Mouse (Mus musculus): ENCODE data around the gene Ndufb7.
"Not testable (repeated sequence)": the region's sequence is repeated elsewhere in the genome, so short reads cannot be mapped to it uniquely, and the experiment has no call there.

The Ndufb7 gene

GRCm38 (mm10) chr8:83566469-83567395 is at the start of gene Ndufb7:
TSS of gene Ndufb7 (plus strand) at chr8:83566671.
- peak; percentile 97 for DNase-seq

- peak; percentile 67 for DNase-seq
These were observed 46.0 kb upstream of the Ndufb7 start for GRCm38 (mm10) chr8:83520432-83520831.

GRCm38 (mm10) chr8:83520907-83521306 is 45.6 kb upstream of the Ndufb7 start:
- DNase-seq = peak; percentile 30

- DNase-seq = peak; percentile 6
These were observed 45.2 kb upstream of the Ndufb7 start for GRCm38 (mm10) chr8:83521310-83521709.

- DNase-seq = no peak
These were observed 31.7 kb upstream of the Ndufb7 start for GRCm38 (mm10) chr8:83534802-83535201.

GRCm38 (mm10) chr8:83535736-83536135 is 30.7 kb upstream of the Ndufb7 start, which contains the start of gene Olfr370:
TSS of gene Olfr370 (plus strand) at chr8:83535780.
- no peak for DNase-seq

- no peak for DNase-seq
These were observed 3.8 kb upstream of the Ndufb7 start for GRCm38 (mm10) chr8:83562669-83563068.

GRCm38 (mm10) chr8:83563246-83563645 is 3.2 kb upstream of the Ndufb7 start:
- DNase-seq = no peak

GRCm38 (mm10) chr8:83565731-83566375 is 618 bp upstream of the Ndufb7 start:
- no peak for DNase-seq

- no peak for DNase-seq
These were observed 1.2 kb downstream of the Ndufb7 start for GRCm38 (mm10) chr8:83567668-83568067.

GRCm38 (mm10) chr8:83568128-83568527 is 1.7 kb downstream of the Ndufb7 start:
- DNase-seq = no peak

GRCm38 (mm10) chr8:83568755-83569154 is 2.3 kb downstream of the Ndufb7 start:
- no peak for DNase-seq

- no peak for DNase-seq
These were observed 2.7 kb downstream of the Ndufb7 start for GRCm38 (mm10) chr8:83569165-83569564.

GRCm38 (mm10) chr8:83570272-83571000 is 4.0 kb downstream of the Ndufb7 start:
- DNase-seq = no peak

GRCm38 (mm10) chr8:83571001-83571340 is 4.5 kb downstream of the Ndufb7 start:
- DNase-seq = not testable (repeated sequence)

- no peak for DNase-seq
These were observed 5.3 kb downstream of the Ndufb7 start for GRCm38 (mm10) chr8:83571791-83572190.

- no peak for DNase-seq
These were observed 5.9 kb downstream of the Ndufb7 start for GRCm38 (mm10) chr8:83572246-83572812.

GRCm38 (mm10) chr8:83573140-83573875 is 6.8 kb downstream of the Ndufb7 start:
- DNase-seq = no peak

- peak; percentile 1 for DNase-seq
These were observed 8.3 kb downstream of the Ndufb7 start for GRCm38 (mm10) chr8:83574631-83575315.

GRCm38 (mm10) chr8:83575561-83576515 is 9.4 kb downstream of the Ndufb7 start:
- DNase-seq = peak; percentile 1

Data from lung, postnatal 10 days (tissue).